Mouse (Mus musculus) heart, embryonic 12.5 days (tissue): ENCODE measurements around the gene BC107364. TPM values are rescaled to one million over a fixed set of nuclear protein-coding genes. Genes with fewer than 3 reads are reported as not detected.
"Not testable (repeated sequence)": the region's sequence is repeated elsewhere in the genome, so short reads cannot be mapped to it uniquely, and the experiment has no call there.

Source experiments
- ATAC-seq: fragments of 200-750 bp; cut with Nextera tagmentation; 2 replicates; pipeline ENCODE4 v1.8.0; 2017; ENCODE audit warnings: moderate TSS enrichment, moderate library complexity; ENCODE audit not compliant: insufficient number of reproducible peaks, low FRiP score
- H3K27ac ChIP-seq: fragments of 300-500 bp; sonication (generic); 2 replicates; pipeline ENCODE4 v1.5.1; 2016; ENCODE audit warnings: mild to moderate bottlenecking, moderate library complexity; ENCODE audit not compliant: poor library complexity, severe bottlenecking
- H3K27me3 ChIP-seq: fragments of 300-500 bp; sonication (generic); replicated peaks from 2 replicates; pipeline ENCODE4 v1.6.1; 2016; ENCODE audit warnings: mild to moderate bottlenecking, moderate library complexity
- H3K36me3 ChIP-seq: fragments of 300-500 bp; sonication (generic); 2 replicates; pipeline ENCODE4 v1.6.1; 2016; ENCODE audit warnings: mild to moderate bottlenecking, moderate library complexity
- H3K4me1 ChIP-seq: fragments of 300-500 bp; sonication (generic); replicated peaks from 2 replicates; pipeline ENCODE4 v1.6.1; 2016; ENCODE audit warnings: mild to moderate bottlenecking
- H3K4me2 ChIP-seq: fragments of 300-500 bp; sonication (generic); 2 replicates; pipeline ENCODE4 v1.6.1; 2016; ENCODE audit warnings: mild to moderate bottlenecking, moderate library complexity
- H3K4me3 ChIP-seq: fragments of 300-500 bp; sonication (generic); 2 replicates; pipeline ENCODE4 v1.5.1; 2016; ENCODE audit warnings: mild to moderate bottlenecking
- H3K9ac ChIP-seq: fragments of 300-500 bp; sonication (generic); 2 replicates; pipeline ENCODE4 v1.6.1; 2016; ENCODE audit warnings: mild to moderate bottlenecking, moderate library complexity
- H3K9me3 ChIP-seq: fragments of 300-500 bp; sonication (generic); replicated peaks from 2 replicates; pipeline ENCODE4 v1.6.1; 2016; ENCODE audit warnings: mild to moderate bottlenecking, moderate library complexity
- WGBS: fragments of 180-500 bp; shearing (Covaris S2); methylation state at CpG from one replicate; pipeline ENCODE4 v1.1.7; 2016; 5-methylcytosine and 5-hydroxymethylcytosine counted together
- polyA plus RNA-seq: library from polyadenylated mRNA; unstranded; fragments of >200 nt; fragmentation: Nextera tagmentation; extraction: Ambion mirVana; gene quantifications from 2 replicates; pipeline ENCODE4 v1.2.1, GENCODE M21; 2016

Gene BC107364
- polyA plus RNA-seq, 1 experiment from 2014 or later, result 0.72 TPM

DNA sequence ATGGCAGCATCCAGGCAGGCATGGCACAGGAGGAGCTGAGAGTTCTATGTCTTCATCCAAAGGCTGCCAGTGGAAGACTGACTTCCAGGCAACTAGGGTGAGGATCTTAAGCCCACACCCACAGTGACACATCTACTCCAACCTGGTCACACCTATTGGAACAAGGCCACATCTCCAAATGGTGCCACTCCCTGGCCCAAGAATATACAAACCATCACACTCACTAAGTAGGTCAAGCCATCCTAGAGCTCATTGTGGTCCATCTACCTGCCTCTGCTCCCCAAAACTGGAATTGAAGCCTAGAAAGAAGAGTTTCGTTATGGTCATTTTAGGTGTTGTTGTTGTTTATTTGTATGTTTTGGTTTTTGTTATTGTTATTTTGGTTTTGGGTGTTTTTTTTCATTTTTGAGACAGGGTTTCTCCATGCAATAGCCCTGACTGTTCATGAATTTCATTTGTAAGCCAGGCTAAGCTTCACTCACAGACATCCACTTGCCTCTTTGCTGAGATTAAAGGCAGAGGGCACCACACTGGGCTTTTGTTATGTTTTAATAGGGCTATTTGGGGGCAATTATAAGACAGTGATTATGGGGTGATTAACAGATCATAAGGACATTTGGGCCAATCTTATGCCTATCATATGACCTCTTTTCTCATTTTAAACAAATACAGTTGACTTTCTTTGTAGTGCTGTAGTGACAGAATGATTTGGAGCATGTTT lies 43.5 kb upstream of the BC107364 start:
- no peak overlapping the region for H3K4me2 ChIP-seq
- no peaks in the 10 kb centered on the region; the same call in 1 of the 2 replicates for H3K27me3 ChIP-seq
- no peaks in the 10 kb centered on the region for H3K9me3 ChIP-seq
- H3K27ac ChIP-seq, result no peak overlapping the region
- no peak for ATAC-seq
- no peaks in the 10 kb centered on the region for H3K4me1 ChIP-seq
- H3K36me3 ChIP-seq, result no peaks in the 10 kb centered on the region
- no peak overlapping the region for H3K4me3 ChIP-seq
- WGBS, result 89% methylated on average over 1 of the region's 1 CpGs
- no peak overlapping the region for H3K9ac ChIP-seq

DNA sequence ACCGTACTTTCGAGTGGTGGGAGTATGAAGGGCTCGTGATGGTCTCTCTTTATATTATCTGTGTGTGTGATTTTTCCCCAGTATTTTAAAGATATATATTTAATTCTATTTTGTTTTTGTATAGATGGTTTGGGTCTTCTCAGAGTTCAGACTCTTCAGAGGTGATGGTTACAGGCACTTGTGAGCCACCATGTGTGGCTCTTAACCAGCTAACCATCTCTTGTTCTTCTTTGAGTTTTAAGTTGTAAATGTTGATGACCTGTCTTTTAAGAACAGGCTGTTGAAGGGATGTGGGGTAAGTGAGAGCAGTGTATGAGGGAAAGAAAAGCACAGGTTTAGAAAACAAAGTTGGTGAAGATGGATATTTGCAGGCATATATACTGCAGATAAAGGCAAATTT lies 42.8 kb upstream of the BC107364 start:
- 87% methylated on average over 3 of the region's 3 CpGs for WGBS
- Histone ChIP-seq H3K27ac (no peak overlapping the region), H3K4me2 (no peak overlapping the region), H3K27me3 (no peaks in the 10 kb centered on the region; the same call in 1 of the 2 replicates), H3K4me1 (no peaks in the 10 kb centered on the region), H3K4me3 (no peak overlapping the region), H3K9me3 (no peaks in the 10 kb centered on the region), H3K36me3 (no peaks in the 10 kb centered on the region), H3K9ac (no peak overlapping the region)
- no peak for ATAC-seq

DNA sequence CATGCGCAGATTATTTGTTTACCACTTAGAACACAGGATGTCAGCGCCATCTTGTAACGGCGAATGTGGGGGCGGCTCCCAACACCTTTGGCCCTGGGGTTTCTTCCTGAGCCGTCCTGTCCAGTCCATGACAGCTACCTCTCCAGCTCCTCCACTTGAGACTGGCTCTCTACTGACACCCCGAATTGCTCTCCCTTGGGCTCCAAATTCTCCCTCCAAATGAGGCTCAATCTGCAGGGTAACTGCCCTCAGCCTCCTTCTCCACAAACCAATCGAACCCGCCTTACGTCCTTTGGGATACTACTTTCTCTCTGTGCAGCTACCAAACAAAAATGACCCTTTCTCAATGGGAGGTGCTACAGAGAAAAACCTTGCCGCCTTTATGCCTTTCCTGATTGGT lies 42.4 kb upstream of the BC107364 start:
- not testable (repeated sequence) for H3K9ac ChIP-seq, H3K4me2 ChIP-seq, H3K27ac ChIP-seq, H3K9me3 ChIP-seq, H3K27me3 ChIP-seq, H3K4me1 ChIP-seq, H3K4me3 ChIP-seq, H3K36me3 ChIP-seq, ATAC-seq
- WGBS, result 90% methylated on average over 8 of the region's 11 CpGs

DNA sequence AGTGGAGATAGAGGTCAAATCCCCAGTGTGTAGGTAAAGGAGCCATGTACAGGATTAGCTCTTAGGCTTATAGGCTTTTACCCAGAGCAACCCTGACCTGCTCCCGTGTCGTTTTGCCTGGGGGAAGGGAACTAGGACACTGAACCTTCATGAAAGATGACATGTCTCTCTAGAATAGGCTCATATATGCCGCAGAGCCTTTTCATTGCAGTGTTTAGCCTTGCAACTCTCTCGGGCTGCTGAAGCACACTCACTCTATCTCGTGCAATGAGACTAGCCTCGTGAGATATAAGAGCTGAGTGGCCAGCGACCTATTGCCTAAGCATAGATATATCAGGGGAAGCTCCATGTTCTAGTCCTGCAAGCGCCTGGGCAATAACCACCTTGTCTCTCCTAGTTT lies 37.5 kb upstream of the BC107364 start:
- H3K4me3 ChIP-seq, ATAC-seq, H3K27me3 ChIP-seq, H3K36me3 ChIP-seq, H3K9ac ChIP-seq, H3K4me2 ChIP-seq, H3K9me3 ChIP-seq: not testable (repeated sequence)
- 57% methylated on average over 7 of the region's 8 CpGs for WGBS
- H3K27ac ChIP-seq, result peak overlapping the region; percentile 90
- H3K4me1 ChIP-seq, result peaks cover 14% of the 10 kb centered on the region

DNA sequence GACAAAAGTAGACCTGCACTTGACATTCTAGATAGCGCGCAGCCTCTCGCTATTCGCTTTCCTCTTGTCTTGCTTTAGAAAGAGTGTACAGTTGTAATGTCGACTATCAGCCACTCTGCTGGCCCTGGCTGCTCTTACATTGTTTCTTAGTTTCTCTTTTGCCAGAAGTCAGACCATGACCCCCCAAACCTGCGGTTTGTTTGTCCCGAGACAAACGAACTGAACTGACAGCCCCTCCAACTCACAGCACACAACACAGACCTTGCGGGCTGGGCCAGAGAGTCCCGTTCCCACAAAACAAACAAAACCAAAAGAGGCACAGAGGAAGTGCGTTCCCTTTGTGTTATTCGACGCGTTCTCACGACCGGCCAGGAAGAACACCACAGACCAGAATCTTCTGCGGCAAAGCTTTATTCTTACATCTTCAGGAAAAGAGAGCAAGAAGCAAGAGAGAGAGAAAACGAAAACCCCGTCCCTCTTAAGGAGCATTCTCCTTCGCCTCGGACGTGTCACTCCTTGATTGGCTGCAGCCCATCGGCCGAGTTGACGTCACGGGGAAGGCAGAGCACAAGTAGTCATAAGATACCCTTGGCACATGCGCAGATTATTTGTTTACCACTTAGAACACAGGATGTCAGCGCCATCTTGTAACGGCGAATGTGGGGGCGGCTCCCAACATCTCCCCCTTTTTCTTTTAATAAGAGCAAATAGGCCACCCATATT lies 37.0 kb upstream of the BC107364 start:
- H3K9ac ChIP-seq, H3K36me3 ChIP-seq, H3K9me3 ChIP-seq, H3K27me3 ChIP-seq: not testable (repeated sequence)
- H3K4me1 ChIP-seq, result peaks cover 15% of the 10 kb centered on the region
- WGBS, result under 1% methylated on average over 9 of the region's 31 CpGs
- ATAC-seq, result peak; percentile 66
- H3K27ac ChIP-seq, result peak overlapping the region; percentile 90
- H3K4me3 ChIP-seq, result peak overlapping the region; percentile 29; the same call in 1 of the 2 replicates
- H3K4me2 ChIP-seq, result peak overlapping the region; percentile 26; the same call in 1 of the 2 replicates

DNA sequence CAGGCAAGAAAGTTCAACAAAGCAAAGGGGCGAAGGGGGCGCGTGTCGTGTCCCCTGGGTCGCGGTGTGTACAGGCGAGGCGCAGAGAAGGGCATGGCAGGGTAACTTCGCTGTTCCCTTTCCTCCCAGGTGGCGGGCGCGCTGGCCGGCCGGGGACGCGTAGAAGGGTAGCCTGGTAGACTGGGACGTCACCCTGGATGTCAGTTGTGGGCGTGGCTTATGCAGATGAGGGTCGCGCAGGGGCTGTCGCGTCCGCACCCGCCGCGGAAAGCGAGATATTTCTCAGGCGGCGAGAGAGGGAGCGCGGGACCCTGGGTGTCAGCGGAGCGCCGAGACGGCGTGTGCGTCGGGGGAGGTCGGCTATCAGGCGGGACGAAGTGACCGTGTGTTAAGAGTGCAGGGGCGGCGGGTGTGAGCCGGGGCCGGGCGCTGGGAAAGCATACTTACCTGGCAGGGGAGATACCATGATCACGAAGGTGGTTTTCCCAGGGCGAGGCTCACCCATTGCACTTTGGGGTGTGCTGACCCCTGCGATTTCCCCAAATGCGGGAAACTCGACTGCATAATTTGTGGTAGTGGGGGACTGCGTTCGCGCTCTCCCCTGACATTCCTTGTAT lies 36.3 kb upstream of the BC107364 start:
- H3K4me3 ChIP-seq, result peak overlapping the region; percentile 41
- WGBS, result 0% methylated on average over 4 of the region's 55 CpGs
- H3K4me2 ChIP-seq, result peak overlapping the region; percentile 69
- peak overlapping the region; percentile 98 for H3K27ac ChIP-seq
- H3K4me1 ChIP-seq, result peaks cover 15% of the 10 kb centered on the region
- not testable (repeated sequence) for H3K27me3 ChIP-seq, H3K36me3 ChIP-seq, H3K9me3 ChIP-seq
- peak; percentile 90 for ATAC-seq
- peak overlapping the region; percentile 61 for H3K9ac ChIP-seq

DNA sequence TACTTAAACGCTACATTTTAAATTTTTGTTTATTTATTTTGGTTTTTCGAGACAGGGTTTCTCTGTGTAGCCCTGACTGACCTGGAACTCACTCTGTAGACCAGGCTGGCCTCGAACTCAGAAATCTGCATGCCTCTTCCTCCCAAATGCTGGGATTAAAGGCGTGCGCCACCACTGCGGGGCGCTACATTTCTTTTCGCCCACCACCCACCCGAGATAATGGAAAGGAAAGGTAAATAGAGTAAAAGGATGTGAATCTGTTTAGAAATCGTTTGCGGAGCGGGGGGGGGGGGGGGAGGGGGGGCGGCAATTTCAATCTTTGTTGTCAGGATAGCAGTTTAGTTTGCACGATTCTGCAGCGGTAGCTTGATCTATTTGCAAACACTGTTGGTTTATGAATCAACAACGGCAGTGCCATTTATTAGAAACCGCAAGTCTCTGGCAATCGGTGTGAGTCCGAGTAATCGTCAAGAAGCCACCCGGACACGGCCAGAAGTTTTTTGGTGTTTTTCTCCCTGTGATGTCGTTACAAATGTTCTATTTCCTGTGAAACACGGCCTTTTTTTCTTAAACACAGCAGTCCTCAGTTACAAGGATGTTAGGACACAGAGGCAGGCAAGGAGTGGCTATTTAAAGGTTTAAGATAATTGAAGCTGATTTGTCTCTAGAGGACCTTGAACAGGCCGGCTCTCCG lies 35.6 kb upstream of the BC107364 start:
- no peaks in the 10 kb centered on the region for H3K36me3 ChIP-seq
- 4% methylated on average over 26 of the region's 26 CpGs for WGBS
- no peaks in the 10 kb centered on the region for H3K9me3 ChIP-seq
- H3K9ac ChIP-seq, result peak overlapping the region; percentile 61
- H3K4me3 ChIP-seq, result peak overlapping the region; percentile 41
- peaks cover 15% of the 10 kb centered on the region for H3K4me1 ChIP-seq
- H3K4me2 ChIP-seq, result peak overlapping the region; percentile 69
- H3K27ac ChIP-seq, result peak overlapping the region; percentile 98
- no peak for ATAC-seq
- peaks cover 3% of the 10 kb centered on the region; the same call in 1 of the 2 replicates for H3K27me3 ChIP-seq

DNA sequence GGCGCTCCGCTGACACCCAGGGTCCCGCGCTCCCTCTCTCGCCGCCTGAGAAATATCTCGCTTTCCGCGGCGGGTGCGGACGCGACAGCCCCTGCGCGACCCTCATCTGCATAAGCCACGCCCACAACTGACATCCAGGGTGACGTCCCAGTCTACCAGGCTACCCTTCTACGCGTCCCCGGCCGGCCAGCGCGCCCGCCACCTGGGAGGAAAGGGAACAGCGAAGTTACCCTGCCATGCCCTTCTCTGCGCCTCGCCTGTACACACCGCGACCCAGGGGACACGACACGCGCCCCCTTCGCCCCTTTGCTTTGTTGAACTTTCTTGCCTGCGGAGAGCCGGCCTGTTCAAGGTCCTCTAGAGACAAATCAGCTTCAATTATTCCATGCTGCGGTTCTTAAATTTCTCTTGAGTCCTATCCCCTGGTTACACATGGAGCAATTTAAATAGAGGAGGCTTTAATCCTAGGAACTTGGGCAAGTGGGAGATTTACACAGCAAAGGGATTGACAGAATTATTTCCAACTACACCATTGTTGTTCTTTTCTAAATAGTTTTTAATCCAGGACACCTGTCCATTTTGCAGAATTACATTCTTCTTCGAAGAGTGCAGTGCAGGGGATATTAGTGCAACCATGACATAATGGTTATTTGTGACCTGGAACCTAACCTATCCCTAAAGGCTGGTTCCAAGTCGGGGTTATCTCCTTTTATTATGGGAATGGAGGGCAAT lies 34.9 kb upstream of the BC107364 start:
- H3K27me3 ChIP-seq, H3K36me3 ChIP-seq, H3K9me3 ChIP-seq: not testable (repeated sequence)
- ATAC-seq, result peak; percentile 88
- peak overlapping the region; percentile 98 for H3K27ac ChIP-seq
- H3K4me3 ChIP-seq, result peak overlapping the region; percentile 31
- WGBS, result 11% methylated on average over 8 of the region's 38 CpGs
- peak overlapping the region; percentile 69 for H3K4me2 ChIP-seq
- peaks cover 15% of the 10 kb centered on the region for H3K4me1 ChIP-seq
- peak overlapping the region; percentile 65 for H3K9ac ChIP-seq

DNA sequence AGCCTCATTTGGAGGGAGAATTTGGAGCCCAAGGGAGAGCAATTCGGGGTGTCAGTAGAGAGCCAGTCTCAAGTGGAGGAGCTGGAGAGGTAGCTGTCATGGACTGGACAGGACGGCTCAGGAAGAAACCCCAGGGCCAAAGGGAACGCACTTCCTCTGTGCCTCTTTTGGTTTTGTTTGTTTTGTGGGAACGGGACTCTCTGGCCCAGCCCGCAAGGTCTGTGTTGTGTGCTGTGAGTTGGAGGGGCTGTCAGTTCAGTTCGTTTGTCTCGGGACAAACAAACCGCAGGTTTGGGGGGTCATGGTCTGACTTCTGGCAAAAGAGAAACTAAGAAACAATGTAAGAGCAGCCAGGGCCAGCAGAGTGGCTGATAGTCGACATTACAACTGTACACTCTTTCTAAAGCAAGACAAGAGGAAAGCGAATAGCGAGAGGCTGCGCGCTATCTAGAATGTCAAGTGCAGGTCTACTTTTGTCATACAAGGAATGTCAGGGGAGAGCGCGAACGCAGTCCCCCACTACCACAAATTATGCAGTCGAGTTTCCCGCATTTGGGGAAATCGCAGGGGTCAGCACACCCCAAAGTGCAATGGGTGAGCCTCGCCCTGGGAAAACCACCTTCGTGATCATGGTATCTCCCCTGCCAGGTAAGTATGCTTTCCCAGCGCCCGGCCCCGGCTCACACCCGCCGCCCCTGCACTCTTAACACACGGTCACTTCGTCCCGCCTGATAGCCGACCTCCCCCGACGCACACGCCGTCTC lies 34.1 kb upstream of the BC107364 start:
- H3K9me3 ChIP-seq, H3K27ac ChIP-seq, H3K4me3 ChIP-seq, H3K9ac ChIP-seq, H3K36me3 ChIP-seq: not testable (repeated sequence)
- H3K4me1 ChIP-seq, result peaks cover 15% of the 10 kb centered on the region
- 2% methylated on average over 4 of the region's 34 CpGs for WGBS
- H3K4me2 ChIP-seq, result peak overlapping the region; percentile 39; the same call in 1 of the 2 replicates
- peak; percentile 57 for ATAC-seq
- peaks cover 11% of the 10 kb centered on the region; the same call in 1 of the 2 replicates for H3K27me3 ChIP-seq

DNA sequence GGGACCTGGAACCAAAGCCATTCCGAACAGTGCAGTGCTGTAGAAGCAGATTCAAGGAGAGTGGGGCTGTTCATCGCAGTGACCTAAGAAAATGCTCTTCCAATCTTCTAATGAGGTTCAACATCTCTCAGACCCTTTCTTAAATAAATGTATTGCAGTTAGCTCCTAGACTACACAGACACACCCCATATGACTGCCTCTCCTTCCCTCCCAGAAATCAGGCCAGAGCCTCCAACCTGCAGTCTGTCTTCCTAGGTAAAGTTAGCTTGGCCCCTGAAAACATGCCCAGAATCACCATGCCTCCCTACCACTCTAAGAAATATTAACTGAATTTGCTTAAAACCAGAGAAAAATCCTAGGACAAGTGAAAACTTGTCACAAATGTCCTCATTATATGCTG lies 33.3 kb upstream of the BC107364 start:
- Histone ChIP-seq H3K27ac (no peak overlapping the region; the same call in 1 of the 2 replicates), H3K4me1 (peaks cover 15% of the 10 kb centered on the region), H3K9ac (peak overlapping the region; percentile 24; the same call in 1 of the 2 replicates), H3K4me3 (no peak overlapping the region), H3K4me2 (peak overlapping the region; percentile 37), H3K27me3 (peaks cover 11% of the 10 kb centered on the region; the same call in 1 of the 2 replicates), H3K9me3 (no peaks in the 10 kb centered on the region), H3K36me3 (no peaks in the 10 kb centered on the region)
- no peak for ATAC-seq
- WGBS, result 82% methylated on average over 2 of the region's 2 CpGs
